Mouse (Mus musculus) urinary bladder, postnatal 0 days (tissue): Measurements from ENCODE around the gene Parg. TPM values are rescaled to one million over a fixed set of nuclear protein-coding genes. Genes with fewer than 3 reads are reported as not detected.

Experiments used
- polyA plus RNA-seq: library from polyadenylated mRNA; unstranded; fragments of >200 nt; fragmentation: Nextera tagmentation; extraction: Ambion mirVana; gene quantifications from 2 replicates; pipeline ENCODE4 v1.2.1, GENCODE M21; 2015

Gene Parg
- 16.8 and 19.2 TPM in 2 replicates for polyA plus RNA-seq

GRCm38 (mm10) chr14:32201791-32202451 is at the start of gene Parg, which contains the start of gene Timm23:
Gene Parg (plus strand): TSS chr14:32201949.
Gene Timm23 (minus strand): TSS chr14:32201898.

DNA sequence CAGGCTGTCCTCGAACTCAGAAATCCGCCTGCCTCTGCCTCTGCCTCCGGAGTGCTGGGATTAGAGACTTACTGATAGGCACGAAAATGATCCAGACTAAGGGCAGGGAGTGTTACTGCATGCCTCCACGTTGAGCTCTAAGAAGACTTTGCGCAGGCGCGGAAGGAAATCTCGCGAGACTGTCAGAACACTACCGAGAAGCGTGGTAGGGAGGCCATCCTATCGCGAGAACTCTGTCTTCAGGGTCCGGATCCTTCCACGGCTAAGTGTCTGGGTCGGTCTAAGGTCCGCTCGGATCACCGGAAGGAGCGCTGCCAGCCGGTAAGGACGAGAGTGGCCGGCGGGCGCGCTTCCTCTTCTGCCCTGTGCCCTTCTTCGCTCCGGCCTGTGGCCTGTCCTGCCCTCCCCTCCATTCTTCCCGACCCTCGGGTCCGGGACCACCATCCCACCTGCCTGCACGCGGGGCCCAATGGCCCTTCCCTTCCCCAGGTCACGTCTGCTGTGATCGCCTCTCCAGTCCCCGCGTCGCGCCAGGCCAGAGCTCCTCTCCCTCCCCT is 42.0 kb upstream of the Parg start, which contains the start of gene Ncoa4:
Gene Ncoa4, plus strand, starts transcription at position 176 of the 557 bp plus-strand sequence.

GRCm38 (mm10) chr14:32321732-32322685 is 120.3 kb downstream of the Parg start, which contains the start of gene Ogdhl:
Gene Ogdhl (plus strand): TSS chr14:32322019.

Other genes starting within 250 kb of the Parg start
- gene Galnt15, start 173.0 kb upstream of the Parg start, polyA plus RNA-seq, result 1.1 and 1.2 TPM in 2 replicates
- gene Oxnad1, start 116.6 kb upstream of the Parg start, polyA plus RNA-seq, result 15.4 and 20.1 TPM in 2 replicates
- gene Dph3, start 116.2 kb upstream of the Parg start, polyA plus RNA-seq, result 78.2 and 83.4 TPM in 2 replicates
- gene Msmb, start 59.9 kb upstream of the Parg start, polyA plus RNA-seq, result not detected in 2 replicates
- 119 and 121 TPM in 2 replicates for gene Ncoa4, start 42.1 kb upstream of the Parg start, polyA plus RNA-seq
- gene Timm23, start 51 bp upstream of the Parg start, polyA plus RNA-seq, result 191 and 204 TPM in 2 replicates
- gene Ogdhl, start 120.1 kb downstream of the Parg start, polyA plus RNA-seq, result 0.73 and 0.76 TPM in 2 replicates
- gene 1700024G13Rik, start 186.4 kb downstream of the Parg start, polyA plus RNA-seq, result not detected in 2 replicates